Mouse (Mus musculus) T-helper 1 cell (primary cell): ENCODE results near the gene Kcnk15.

ENCODE experiments used
- in situ Hi-C: fragments of 300-600 bp; cut with MboI, MseI; formaldehyde crosslinking; loops from one replicate; pipeline ENCODE4 v1.15.1; 2025; ENCODE audit warnings: high pct_unique_total_duplicates

Gene Kcnk15

GRCm38 (mm10) chr2:163874877-163875276 lies 21.4 kb downstream of the Kcnk15 start:
- in situ Hi-C loops: loop anchor here (5.0 to 10.0 kb wide), 2 partner anchors 92 to 380 kb away; partner anchors contain the start of gene Svs3b

- in situ Hi-C loops: loop anchor here (10.0 kb wide), 1 partner anchor 379 kb away; the partner anchor contains the start of gene Svs3b
Measured at GRCm38 (mm10) chr2:163875484-163875883, 22.0 kb downstream of the Kcnk15 start.

DNA sequence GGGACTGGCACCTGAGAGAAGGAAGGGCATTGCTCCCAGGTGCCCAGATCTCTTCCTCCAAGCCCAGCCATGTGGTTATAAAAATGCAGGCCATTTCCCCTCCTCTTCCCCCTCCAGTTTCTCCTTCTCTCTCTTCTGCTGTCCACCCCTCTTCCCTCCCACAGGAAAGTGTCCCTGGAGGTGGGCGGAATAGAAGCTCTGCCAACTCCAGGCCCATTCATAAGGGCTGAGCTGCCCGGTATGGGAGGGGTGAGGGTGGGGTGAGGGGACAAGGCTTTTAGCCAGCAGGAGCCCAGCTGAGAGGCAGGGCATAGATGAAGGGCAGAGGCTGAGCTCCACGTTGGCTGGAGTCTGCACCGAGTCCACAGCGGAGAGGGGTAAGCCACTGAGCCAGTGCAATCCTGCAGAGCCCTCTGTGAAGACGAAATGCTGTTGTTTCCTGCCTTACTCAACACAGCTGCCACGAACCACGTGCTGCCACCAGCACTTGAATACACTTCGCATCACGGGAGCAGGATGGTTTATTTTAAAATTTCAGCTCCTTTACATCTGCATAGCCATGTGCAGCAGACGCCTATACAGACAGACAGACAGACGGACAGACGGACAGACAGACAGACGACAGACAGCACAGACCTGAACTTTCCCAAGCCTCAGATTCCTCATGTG lies 23.5 kb downstream of the Kcnk15 start:
- in situ Hi-C loops: loop anchor here (10.0 kb wide), 1 partner anchor 378 kb away; the partner anchor contains the start of gene Svs3b

GRCm38 (mm10) chr2:163880891-163881290 lies 27.4 kb downstream of the Kcnk15 start:
- in situ Hi-C loops: no loop called here

DNA sequence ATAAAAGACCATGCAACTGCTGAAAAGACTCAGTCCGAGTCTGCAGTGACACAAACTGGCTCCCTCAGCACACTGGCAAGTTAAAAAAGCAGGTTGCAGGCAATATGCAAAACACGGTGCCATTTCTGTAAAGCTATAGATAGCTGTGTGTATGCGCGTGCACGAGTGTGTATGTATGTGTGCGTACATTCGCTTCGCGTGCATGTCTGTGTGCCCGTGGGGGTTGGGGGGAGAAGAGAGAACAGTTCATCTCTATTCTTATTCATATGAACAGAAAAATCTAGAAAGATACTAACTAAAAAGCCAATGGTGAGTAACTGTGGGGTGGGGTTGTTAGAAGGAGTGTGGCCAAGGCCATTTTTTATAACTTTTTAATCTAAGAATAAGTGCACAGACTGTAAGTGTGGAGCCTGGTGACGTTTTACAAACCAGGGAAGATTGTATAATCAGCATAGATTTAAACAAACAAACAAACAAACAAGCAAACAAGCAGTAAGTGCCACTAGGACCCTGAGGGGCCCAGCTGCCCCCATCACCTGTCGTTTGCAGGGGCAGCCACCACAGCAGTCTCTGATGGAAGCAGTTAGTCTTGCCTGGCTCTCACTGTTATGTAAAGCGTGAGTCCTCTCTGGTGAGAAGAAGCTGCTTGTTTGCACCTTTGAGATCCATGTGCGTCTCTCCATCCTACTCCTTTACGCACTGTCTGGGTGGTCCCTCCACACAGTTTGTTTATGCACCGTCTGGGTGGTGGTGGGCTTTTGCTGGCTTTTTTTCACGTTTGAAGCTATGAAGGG lies 29.6 kb downstream of the Kcnk15 start:
- in situ Hi-C loops: no loop called here

DNA sequence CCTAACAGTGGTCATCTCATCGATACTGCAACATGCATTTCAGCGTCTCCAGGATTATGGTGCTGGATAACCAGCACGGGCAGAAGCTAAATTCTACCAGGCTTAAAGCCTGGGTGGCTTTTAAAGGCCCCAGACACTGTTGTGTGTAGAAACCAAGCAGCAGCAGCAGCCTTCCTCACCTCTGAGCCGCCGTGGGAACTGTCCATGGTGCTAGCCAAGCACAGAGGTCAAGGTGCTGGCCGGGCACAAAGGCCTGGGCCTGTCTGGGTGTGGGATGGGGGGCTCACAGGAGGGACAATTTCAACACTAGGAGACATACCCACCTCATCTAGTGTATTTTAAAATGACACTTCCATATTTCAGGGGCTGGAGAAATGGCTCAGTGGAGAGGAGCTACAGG lies 36.0 kb downstream of the Kcnk15 start:
- in situ Hi-C loops: no loop called here

- in situ Hi-C loops: loop anchor here (5.0 kb wide), 1 partner anchor 513 kb away; no protein-coding TSS in a partner anchor
Measured at GRCm38 (mm10) chr2:163890586-163890985, 37.1 kb downstream of the Kcnk15 start.

DNA sequence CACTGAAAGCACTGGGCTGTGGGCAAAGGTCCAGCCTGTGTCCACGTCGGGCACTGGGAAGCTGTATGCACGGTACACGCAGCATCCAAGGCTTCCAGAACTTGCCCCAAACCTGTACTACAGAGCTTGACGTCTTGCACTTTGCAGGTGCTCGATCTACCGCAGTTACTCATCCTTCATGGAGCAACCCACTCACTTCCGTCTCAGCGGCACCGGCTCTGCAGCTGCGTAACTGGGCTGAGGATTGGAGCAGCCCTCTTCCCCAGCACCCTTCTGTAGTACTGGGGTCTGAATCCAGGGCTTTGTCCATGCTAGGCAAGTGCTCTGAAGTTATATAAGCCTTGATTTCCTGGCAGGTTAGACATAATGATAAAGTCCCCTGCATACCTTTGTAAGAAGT lies 37.8 kb downstream of the Kcnk15 start:
- in situ Hi-C loops: loop anchor here (5.0 kb wide), 1 partner anchor 514 kb away; no protein-coding TSS in a partner anchor

- in situ Hi-C loops: loop anchor here (5.0 kb wide), 1 partner anchor 516 kb away; no protein-coding TSS in a partner anchor
Measured at GRCm38 (mm10) chr2:163893446-163894370, 40.3 kb downstream of the Kcnk15 start.

DNA sequence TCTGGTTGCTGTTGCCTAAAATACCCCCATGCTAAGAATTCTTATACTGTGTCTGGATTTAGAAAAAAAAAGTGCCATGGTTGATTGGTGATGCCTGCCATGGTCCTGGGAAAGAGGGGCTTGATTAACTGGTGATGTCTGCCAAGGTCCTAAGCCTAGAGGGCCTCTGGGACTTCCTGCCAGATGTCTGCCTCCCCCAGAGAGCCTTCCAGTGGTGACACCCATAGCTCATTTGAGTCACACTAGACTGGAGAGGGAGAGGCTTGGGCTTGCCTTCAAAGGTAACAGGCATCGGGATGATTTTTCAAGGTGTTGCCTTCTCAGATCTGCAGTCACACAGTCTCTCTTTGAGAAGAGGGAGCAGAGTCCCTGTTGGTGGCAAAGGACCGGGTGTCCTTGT lies 41.7 kb downstream of the Kcnk15 start:
- in situ Hi-C loops: no loop called here

- in situ Hi-C loops: no loop called here
Measured at GRCm38 (mm10) chr2:163897026-163897425, 43.6 kb downstream of the Kcnk15 start.

DNA sequence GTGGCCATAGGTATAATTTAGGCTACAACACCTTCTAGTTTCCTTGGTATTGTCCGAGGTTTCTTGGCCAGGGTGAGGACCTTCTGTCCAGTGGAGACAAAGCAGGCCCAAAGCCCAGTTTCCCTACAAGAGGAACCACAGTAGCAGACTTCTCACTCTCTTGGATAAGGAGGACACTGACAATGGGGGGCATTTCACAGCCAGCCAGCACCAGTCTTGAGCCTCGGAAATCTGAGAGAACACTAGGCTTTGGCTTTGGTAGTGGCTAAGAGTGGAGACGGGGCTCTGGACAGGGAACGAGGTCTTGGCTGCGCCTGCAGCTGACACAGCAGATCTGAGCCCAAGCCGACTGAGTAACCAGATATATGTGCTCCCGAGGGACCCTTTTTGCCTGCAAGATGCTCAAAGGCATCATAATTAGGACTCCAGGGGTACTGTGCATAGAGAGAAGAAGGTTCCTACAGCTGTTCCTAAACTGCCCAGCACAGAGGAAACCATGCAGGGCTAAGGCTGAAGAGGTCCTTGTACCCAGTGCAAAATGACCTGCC lies 44.6 kb downstream of the Kcnk15 start:
- in situ Hi-C loops: no loop called here

GRCm38 (mm10) chr2:163899910-163900411 lies 46.5 kb downstream of the Kcnk15 start:
- in situ Hi-C loops: loop anchor here (10.0 kb wide), 1 partner anchor 1095 kb away; no protein-coding TSS in a partner anchor

DNA sequence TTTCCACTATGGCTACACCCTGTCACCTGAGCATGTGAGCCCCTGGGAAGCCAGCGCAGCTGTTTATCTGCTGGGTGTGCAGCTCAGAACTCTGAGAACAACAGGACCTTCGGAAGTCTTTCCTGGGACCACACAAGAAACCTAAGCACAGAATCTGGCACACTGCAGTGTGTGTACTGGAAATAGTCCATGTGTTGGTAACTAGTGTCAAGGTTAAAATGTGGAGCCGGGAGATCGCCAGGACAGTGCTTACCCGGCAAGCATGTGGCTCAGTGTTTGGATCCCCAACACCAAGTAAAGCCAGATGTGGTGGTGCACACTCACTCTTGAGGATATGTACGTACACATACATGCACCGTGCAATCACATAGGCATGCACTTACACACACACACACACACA lies 47.6 kb downstream of the Kcnk15 start:
- in situ Hi-C loops: loop anchor here (10.0 kb wide), 1 partner anchor 1096 kb away; no protein-coding TSS in a partner anchor

DNA sequence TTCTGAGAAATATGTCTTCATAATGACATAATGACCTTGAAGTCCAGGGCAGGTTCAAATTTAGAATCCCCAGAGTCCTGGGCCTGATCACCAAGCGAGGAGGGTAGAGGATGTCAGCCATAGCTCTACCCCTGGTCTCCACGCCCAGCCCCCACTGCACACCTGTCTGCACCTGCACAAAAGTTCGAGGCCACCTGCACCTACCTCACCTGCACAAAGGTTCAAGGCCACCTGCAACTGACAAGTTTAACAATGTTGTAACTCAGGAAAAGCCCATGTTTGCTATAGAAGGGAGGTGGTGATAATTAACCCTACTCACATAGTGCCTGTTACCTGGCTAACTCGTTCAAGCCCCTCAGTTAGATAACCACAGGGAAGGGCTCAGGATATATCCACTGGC lies 49.0 kb downstream of the Kcnk15 start:
- in situ Hi-C loops: loop anchor here (10.0 kb wide), 1 partner anchor 1098 kb away; no protein-coding TSS in a partner anchor

- in situ Hi-C loops: loop anchor here (10.0 kb wide), 1 partner anchor 1099 kb away; no protein-coding TSS in a partner anchor
Measured at GRCm38 (mm10) chr2:163903461-163903860, 50.0 kb downstream of the Kcnk15 start.

GRCm38 (mm10) chr2:163904323-163904722 lies 50.9 kb downstream of the Kcnk15 start:
- in situ Hi-C loops: loop anchor here (10.0 kb wide), 1 partner anchor 1100 kb away; no protein-coding TSS in a partner anchor

DNA sequence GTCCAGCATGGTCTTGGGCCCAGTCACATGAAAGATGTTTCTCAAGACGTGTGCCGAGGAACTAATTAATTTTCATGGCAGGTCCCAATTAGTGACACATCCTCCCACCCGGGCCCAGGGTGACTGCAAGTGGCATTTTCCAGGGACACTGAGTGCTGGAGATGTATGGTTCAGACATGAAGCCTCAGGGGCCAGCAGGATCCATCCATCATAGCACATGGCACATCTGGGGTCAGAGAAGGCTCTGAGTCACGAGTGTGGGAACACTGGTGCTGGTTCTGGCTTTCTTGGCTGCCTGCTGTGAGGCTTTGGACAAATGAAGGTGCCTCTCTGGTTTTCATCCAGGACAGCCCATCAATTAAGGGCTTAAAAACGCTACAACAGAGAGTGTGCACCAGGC lies 53.7 kb downstream of the Kcnk15 start:
- in situ Hi-C loops: loop anchor here (10.0 kb wide), 1 partner anchor 1102 kb away; no protein-coding TSS in a partner anchor
